Mouse (Mus musculus) embryonic fibroblast, embryonic 13.5 days (primary cell): Measurements from ENCODE around the gene Gm13697. TPM values are rescaled to one million over a fixed set of nuclear protein-coding genes. Genes with fewer than 3 reads are reported as not detected.
"Not testable (repeated sequence)": the region's sequence is repeated elsewhere in the genome, so short reads cannot be mapped to it uniquely, and the experiment has no call there.

Experiments used
- H3K27ac ChIP-seq: 2 replicates; pipeline ENCODE4 v1.5.1; 2012; ENCODE audit warnings: low read length, control low read depth, inconsistent platforms; ENCODE audit not compliant: insufficient read depth
- H3K4me1 ChIP-seq: 2 replicates; pipeline ENCODE4 v1.6.1; 2011; ENCODE audit warnings: low read length; ENCODE audit not compliant: control insufficient read depth, insufficient read depth
- H3K4me3 ChIP-seq: 2 replicates; pipeline ENCODE4 v1.5.1; 2011; ENCODE audit warnings: mild to moderate bottlenecking, control low read depth, low read length; ENCODE audit not compliant: insufficient read depth
- CTCF ChIP-seq: IDR thresholded peaks from 2 replicates; pipeline ENCODE4 v1.5.1; 2011; ENCODE audit warnings: mild to moderate bottlenecking, control low read depth, low read length, moderate library complexity, borderline replicate concordance; ENCODE audit not compliant: insufficient read depth
- POLR2A ChIP-seq: IDR thresholded peaks from 2 replicates; pipeline ENCODE4 v1.6.1; 2011; ENCODE audit warnings: low read depth, mild to moderate bottlenecking, control low read depth, low read length, moderate library complexity
- polyA plus RNA-seq: library from polyadenylated mRNA; stranded (reverse); fragments of >200 nt; gene quantifications from 2 replicates; pipeline ENCODE4 v1.2.4, GENCODE M21; 2011; ENCODE audit warnings: low read depth; ENCODE audit not compliant: missing spikeins, insufficient read length

Gm13697 gene
- polyA plus RNA-seq, 1 experiment: not detected

DNA sequence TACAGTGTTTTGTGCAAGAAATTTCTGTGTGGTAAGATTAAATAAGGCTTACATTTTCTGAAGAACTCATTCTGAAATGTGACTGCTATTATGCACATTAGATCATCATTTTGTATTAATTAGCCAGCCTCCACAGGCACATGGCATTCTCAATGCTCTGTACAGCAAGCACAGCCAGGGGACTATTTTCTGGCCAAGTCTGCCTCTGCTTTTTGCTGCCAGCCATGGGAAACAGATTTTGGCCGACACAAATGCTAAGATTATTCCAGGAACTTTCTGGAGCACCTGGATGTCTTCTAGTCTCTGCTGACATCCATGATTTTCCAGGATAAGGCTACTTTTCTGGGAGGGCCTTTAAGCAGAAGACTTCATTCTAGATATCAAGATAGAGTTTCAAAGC, 24.4 kb downstream of the Gm13697 start:
- no peak for TF ChIP-seq POLR2A
- no peak for TF ChIP-seq CTCF
- Histone ChIP-seq H3K4me3 (no peak overlapping the region), H3K27ac (no peak overlapping the region), H3K4me1 (no peaks in the 10 kb centered on the region)

DNA sequence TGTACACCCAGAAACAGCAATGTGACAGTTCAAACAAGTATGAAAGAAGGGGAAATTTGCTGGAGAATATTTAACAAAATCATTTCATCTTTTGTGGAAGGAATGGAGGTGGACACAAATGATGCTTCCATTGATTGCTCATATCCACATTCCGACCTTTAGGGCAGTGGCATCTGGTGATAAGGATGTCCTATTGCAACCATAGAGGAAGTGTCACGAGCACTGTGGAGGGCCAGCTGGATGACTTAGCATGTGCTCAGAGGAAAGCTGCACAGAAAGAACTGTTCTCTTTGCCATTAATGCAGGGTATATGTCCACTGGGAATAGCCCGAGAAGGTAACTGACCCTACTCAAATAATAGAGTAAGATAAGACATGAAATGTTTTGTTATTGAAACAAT, 25.3 kb downstream of the Gm13697 start:
- Histone ChIP-seq H3K4me3 (no peak overlapping the region), H3K27ac (no peak overlapping the region), H3K4me1 (no peaks in the 10 kb centered on the region)
- no peak for TF ChIP-seq CTCF
- TF ChIP-seq POLR2A: no peak

DNA sequence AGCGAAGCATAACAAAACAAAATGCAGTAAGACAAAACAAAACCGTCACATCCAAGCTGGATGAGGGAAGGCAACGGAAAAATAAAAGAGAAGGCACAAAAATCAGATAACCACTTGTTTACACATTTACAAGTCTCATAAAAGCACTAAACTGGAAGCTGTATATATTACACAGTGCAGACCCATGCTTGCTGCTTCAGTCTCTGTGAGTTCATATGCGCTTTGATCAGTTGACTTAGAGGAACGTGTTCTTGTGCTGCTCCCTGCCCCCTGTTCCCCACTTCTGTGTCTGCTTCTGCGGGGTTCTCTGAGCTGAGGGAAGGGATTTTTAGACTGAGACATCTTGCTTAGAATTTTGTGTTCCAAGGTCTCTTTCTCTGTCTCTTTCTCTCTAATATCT, 30.0 kb downstream of the Gm13697 start:
- Histone ChIP-seq H3K27ac (no peak overlapping the region), H3K4me1 (peaks cover 8% of the 10 kb centered on the region; the same call in 1 of the 2 replicates), H3K4me3 (no peak overlapping the region)
- TF ChIP-seq CTCF: no peak
- no peak for TF ChIP-seq POLR2A

DNA sequence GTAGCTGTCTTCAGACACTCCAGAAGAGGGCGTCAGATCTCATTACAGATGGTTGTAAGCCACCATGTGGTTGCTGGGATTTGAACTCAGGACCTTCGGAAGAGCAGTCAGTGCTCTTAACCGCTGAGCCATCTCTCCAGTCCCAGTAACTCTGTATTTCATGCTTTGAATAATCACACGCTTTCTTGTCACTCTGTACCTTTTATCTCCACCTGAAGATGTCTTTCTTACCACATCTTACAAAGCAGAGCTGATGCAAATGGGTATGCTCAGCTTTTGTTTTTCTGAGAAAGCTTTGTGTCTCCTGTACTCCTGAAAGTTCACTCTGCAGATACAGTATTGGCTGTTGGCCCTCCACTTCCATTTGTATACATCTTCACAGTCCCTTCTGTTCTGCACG, 31.7 kb downstream of the Gm13697 start:
- H3K4me1 ChIP-seq, H3K27ac ChIP-seq, H3K4me3 ChIP-seq: not testable (repeated sequence)

DNA sequence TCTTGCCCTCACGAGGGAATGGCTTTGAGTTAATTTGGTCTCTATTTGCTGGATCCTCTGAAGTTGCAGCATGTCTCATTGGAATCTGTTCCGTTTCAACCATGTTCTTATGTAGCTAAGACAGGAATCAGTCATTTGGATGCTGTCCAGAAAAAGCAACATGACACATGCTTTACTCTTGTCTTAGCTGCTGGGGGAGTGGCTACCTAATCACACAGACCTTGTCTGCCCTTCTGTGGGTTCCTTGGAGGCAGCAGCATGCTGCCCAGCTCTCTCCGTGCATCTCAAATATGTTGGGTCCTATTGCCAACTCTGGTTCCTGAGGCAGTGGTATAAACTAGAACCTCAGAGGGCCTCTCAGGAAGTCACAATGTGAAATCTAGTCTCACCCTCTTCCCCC, 33.8 kb downstream of the Gm13697 start:
- Histone ChIP-seq H3K27ac (no peak overlapping the region), H3K4me1 (peaks cover 8% of the 10 kb centered on the region; the same call in 1 of the 2 replicates), H3K4me3 (no peak overlapping the region)
- TF ChIP-seq CTCF: no peak
- no peak for TF ChIP-seq POLR2A

DNA sequence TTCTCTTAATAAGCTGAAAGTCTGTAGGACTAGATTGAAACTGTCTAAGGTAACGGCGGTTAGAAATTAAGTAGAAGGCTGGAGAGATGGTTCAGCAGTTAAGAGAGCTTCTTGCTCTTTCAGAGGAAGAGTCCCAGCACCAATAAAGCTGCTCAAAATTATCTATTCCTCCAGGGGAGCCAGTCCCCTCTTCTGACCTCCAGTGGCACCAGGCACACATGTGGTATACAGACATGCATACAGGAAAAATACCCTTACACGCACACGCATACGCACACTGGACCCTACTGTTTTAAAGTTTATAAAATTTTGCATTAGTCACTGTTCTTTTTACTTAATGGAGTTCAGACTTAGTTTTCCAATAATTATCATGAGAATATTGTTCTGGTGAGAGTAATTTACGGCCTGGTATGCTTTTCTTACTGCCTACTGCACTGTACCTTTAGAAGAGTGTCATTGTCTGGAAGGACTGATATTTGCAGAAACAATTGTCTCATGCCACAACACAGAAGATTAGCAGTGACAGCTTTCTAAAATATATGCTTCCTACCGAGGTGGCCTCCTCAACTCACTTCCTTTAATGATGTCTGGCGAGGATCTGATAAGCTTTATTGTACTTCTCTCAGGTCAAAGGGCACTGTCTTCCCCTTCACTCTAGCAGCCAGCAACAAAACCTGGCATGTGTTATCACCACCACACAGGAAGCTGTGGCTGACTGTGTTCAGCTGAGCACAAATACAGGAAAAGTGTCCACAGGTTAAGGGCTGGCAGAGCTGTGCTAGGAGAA, 35.2 kb downstream of the Gm13697 start:
- TF ChIP-seq POLR2A: no peak
- Histone ChIP-seq H3K4me1 (peaks cover 8% of the 10 kb centered on the region; the same call in 1 of the 2 replicates), H3K4me3 (no peak overlapping the region), H3K27ac (no peak overlapping the region)

DNA sequence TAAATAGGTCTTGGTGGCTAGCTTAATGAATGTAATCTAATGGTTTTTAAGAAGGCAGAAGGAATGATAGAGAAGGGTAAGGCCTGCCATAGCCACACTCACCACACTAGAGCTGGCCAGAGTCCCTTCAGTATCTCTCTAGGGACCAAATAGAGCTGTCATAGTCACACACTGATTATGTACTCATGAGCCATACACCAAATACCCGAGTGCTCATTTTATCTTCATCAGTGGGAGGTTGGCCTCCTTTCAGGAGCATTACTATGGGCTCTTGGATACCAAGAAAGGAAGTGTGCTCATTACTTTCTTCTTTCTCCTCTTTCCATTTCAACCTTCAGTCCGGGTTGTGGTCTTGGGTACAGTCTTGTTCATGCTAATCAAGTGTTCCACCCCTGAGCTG, 37.4 kb downstream of the Gm13697 start:
- Histone ChIP-seq H3K4me3 (no peak overlapping the region), H3K27ac (no peak overlapping the region), H3K4me1 (peaks cover 8% of the 10 kb centered on the region; the same call in 1 of the 2 replicates)
- no peak for TF ChIP-seq CTCF
- TF ChIP-seq POLR2A: no peak

DNA sequence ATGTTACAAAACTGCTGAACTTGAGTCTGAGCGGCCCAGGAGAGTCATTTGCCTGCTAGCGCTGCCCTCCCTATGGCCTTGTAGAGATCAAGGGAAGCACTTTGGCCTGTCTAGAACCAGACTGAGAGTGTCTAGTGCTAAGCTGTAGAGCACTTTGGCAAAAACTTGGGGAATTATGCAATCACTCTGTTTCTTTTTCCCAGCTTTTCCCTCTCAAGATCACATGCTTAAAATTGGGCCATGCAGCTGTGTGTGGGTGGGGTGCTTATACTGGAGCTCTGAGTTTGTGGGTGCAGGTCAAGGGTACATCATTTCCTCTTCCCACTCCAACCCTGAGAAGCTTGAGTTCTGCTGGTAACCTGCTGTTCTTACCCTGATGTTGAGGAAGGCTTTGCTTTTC, 38.4 kb downstream of the Gm13697 start:
- peaks cover 6% of the 10 kb centered on the region; the same call in 1 of the 2 replicates for H3K4me1 ChIP-seq
- TF ChIP-seq CTCF (no peak), POLR2A (no peak)
- H3K4me3 ChIP-seq: no peak overlapping the region
- H3K27ac ChIP-seq: no peak overlapping the region

DNA sequence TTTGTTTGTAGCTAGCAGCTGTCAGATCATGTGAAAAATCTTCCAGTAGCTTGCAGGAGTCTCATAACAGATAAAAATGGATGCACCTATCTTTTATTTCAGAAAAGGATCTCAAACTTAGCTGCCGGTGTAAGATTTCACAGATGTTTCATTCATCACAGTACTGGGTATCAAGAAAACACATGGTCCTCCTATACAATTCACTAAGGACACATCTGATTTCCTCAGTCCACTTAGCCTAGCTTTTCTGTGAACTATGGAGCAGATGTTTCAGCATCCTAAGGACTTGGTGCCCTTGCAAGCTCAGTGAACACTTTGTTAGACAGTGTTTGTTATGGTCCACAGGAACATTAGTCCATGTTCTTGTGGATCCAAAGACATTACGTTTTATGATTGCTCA, 38.8 kb downstream of the Gm13697 start:
- Histone ChIP-seq H3K4me1 (peaks cover 4% of the 10 kb centered on the region; the same call in 1 of the 2 replicates), H3K27ac (no peak overlapping the region), H3K4me3 (no peak overlapping the region)
- TF ChIP-seq POLR2A (no peak), CTCF (no peak)

DNA sequence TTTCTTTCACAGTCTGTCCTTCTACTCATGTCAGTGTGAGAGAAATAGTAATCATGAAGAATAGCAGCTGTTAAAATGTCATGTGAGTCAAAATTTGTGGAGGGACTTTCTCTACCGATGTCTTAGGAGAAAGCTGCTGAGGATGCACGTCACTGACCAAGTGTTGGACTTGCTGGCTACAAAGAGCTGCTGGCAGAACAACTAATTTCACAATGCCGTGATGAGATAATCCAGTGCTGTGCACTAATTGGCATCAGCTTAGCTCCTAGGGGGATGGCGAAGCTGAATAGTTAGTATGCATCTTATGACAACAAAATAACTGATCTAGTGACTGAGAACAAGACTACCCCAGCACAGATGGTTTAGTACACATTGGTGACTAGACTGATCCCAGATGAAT, 40.7 kb downstream of the Gm13697 start:
- Histone ChIP-seq H3K4me3 (no peak overlapping the region), H3K4me1 (no peaks in the 10 kb centered on the region), H3K27ac (no peak overlapping the region)
- no peak for TF ChIP-seq POLR2A
- TF ChIP-seq CTCF: no peak
